Mouse (Mus musculus) CH12.LX (cell line): ENCODE results near the gene Ccdc78.

Experiments
- CTCF ChIP-seq, 2 experiments: IDR thresholded peaks in 1 of 2; conservative IDR thresholded peaks in 1 of 2; 2 replicates each; pipeline ENCODE4 v1.5.1; 2011 to 2012; ENCODE audit warnings: low read depth in 2 of 2, low read length in 2 of 2, improper control_type of control experiment in 1 of 2, inconsistent platforms in 1 of 2, mild to moderate bottlenecking in 1 of 2, moderate library complexity in 1 of 2
- HCFC1 ChIP-seq: IDR thresholded peaks from 2 replicates; pipeline ENCODE4 v1.6.1; 2012; ENCODE audit warnings: low read depth, mild to moderate bottlenecking, inconsistent platforms, low read length, improper control_type of control experiment
- POLR2A ChIP-seq: IDR thresholded peaks from 2 replicates; pipeline ENCODE4 v1.6.1; 2011; ENCODE audit warnings: low read depth, mild to moderate bottlenecking, improper control_type of control experiment, low read length
- POLR2AphosphoS2 ChIP-seq: IDR thresholded peaks from 2 replicates; pipeline ENCODE4 v1.6.1; 2011; ENCODE audit warnings: low read depth, low read length, improper control_type of control experiment

DNA sequence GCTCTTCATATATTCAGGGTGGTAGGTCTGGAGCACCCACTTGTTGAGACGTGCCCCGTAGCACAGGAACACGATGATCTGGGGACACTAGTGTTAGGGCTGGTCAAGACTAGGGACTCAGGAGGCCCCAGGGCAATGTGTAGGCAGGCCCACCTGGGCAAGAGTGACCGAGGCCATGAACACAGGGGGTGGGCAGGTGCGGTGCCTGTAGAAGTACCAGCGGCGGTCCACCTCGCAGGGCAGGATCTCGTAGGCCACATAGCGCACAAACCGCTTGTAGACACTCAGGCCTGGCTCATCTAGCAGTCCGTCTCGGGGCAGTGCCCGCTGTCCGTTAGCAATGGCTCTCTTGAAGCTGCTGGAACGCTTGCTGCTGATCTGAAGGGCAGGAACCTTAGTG is 49.4 kb downstream of the Ccdc78 start:
- no peak for TF ChIP-seq HCFC1
- TF ChIP-seq CTCF (conservative IDR thresholded peaks at IDR 0.05 in 1 of 2, IDR thresholded peaks at IDR 0.05 in 1 of 2; ENCODE audit: low read depth in 2 of 2, low read length in 2 of 2), result no peak
- TF ChIP-seq POLR2A, result no peak
- TF ChIP-seq POLR2AphosphoS2, result no peak
